Mouse (Mus musculus): ENCODE results near the gene Fermt3. TPM values are rescaled to one million over a fixed set of nuclear protein-coding genes. Genes with fewer than 3 reads are reported as not detected.
A peak's percentile ranks its signal among the peaks of the same experiment; 100 is the strongest.

The Fermt3 gene
- polyA plus RNA-seq, 1 experiment from 2014 or later = 4.0 TPM

GRCm38 (mm10) chr19:7014481-7015135 is 4.7 kb downstream of the Fermt3 start:
- Histone ChIP-seq H3K4me3 (ENCODE audit: low read length) (no peak overlapping the region), H3K27ac (ENCODE audit: low read depth, low read length) (no peak overlapping the region), H3K27me3 (replicated peaks; ENCODE audit: control insufficient read depth, insufficient read depth, low read length) (no peaks in the 10 kb centered on the region), H3K9ac (ENCODE audit: low read depth, low read length) (no peak overlapping the region), H3K9me3 (ENCODE audit: control insufficient read depth, low read length) (no peaks in the 10 kb centered on the region), H3K4me2 (ENCODE audit: low read length) (no peak overlapping the region), H3K4me1 (ENCODE audit: control insufficient read depth, insufficient read depth, low read depth, low read length) (no peaks in the 10 kb centered on the region), H3K36me3 (ENCODE audit: control insufficient read depth, insufficient read depth, low read length) (no peaks in the 10 kb centered on the region; the same call in 1 of the 2 replicates)
- 89% methylated on average over 17 of the region's 20 CpGs for whole genome bisulfite sequencing
- no peak for ATAC-seq

GRCm38 (mm10) chr19:7013984-7014383 is 5.3 kb downstream of the Fermt3 start:
- 90% methylated on average over 9 of the region's 9 CpGs for WGBS
- ATAC-seq = no peak
- Histone ChIP-seq H3K27me3 (replicated peaks; ENCODE audit: control insufficient read depth, insufficient read depth, low read length) (no peaks in the 10 kb centered on the region), H3K27ac (ENCODE audit: low read depth, low read length) (no peak overlapping the region), H3K4me1 (ENCODE audit: control insufficient read depth, insufficient read depth, low read depth, low read length) (no peaks in the 10 kb centered on the region), H3K4me3 (ENCODE audit: low read length) (no peak overlapping the region), H3K9me3 (ENCODE audit: control insufficient read depth, low read length) (no peaks in the 10 kb centered on the region), H3K36me3 (ENCODE audit: control insufficient read depth, insufficient read depth, low read length) (no peaks in the 10 kb centered on the region; the same call in 1 of the 2 replicates), H3K9ac (ENCODE audit: low read depth, low read length) (no peak overlapping the region), H3K4me2 (ENCODE audit: low read length) (no peak overlapping the region)

GRCm38 (mm10) chr19:7012426-7012825 is 6.8 kb downstream of the Fermt3 start:
- no peak for ATAC-seq
- Histone ChIP-seq H3K4me1 (ENCODE audit: control insufficient read depth, insufficient read depth, low read depth, low read length) (no peaks in the 10 kb centered on the region), H3K27me3 (replicated peaks; ENCODE audit: control insufficient read depth, insufficient read depth, low read length) (no peaks in the 10 kb centered on the region), H3K9ac (ENCODE audit: low read depth, low read length) (no peak overlapping the region), H3K4me3 (ENCODE audit: low read length) (no peak overlapping the region), H3K4me2 (ENCODE audit: low read length) (no peak overlapping the region), H3K27ac (ENCODE audit: low read depth, low read length) (no peak overlapping the region), H3K9me3 (ENCODE audit: control insufficient read depth, low read length) (no peaks in the 10 kb centered on the region), H3K36me3 (ENCODE audit: control insufficient read depth, insufficient read depth, low read length) (no peaks in the 10 kb centered on the region)
- WGBS = 84% methylated on average over 4 of the region's 4 CpGs

- Histone ChIP-seq H3K4me1 (ENCODE audit: control insufficient read depth, insufficient read depth, low read depth, low read length) (no peaks in the 10 kb centered on the region), H3K9me3 (ENCODE audit: control insufficient read depth, low read length) (no peaks in the 10 kb centered on the region), H3K4me2 (ENCODE audit: low read length) (no peak overlapping the region), H3K27ac (ENCODE audit: low read depth, low read length) (no peak overlapping the region), H3K36me3 (ENCODE audit: control insufficient read depth, insufficient read depth, low read length) (no peaks in the 10 kb centered on the region), H3K27me3 (replicated peaks; ENCODE audit: control insufficient read depth, insufficient read depth, low read length) (no peaks in the 10 kb centered on the region), H3K4me3 (ENCODE audit: low read length) (no peak overlapping the region), H3K9ac (ENCODE audit: low read depth, low read length) (no peak overlapping the region)
- WGBS = 87% methylated on average over 9 of the region's 9 CpGs
- ATAC-seq = no peak
Observed at GRCm38 (mm10) chr19:7006892-7007593, 12.2 kb downstream of the Fermt3 start.

- H3K9me3 ChIP-seq (ENCODE audit: control insufficient read depth, low read length) = no peaks in the 10 kb centered on the region
- WGBS = 97% methylated on average over 19 of the region's 19 CpGs
- H3K4me3 ChIP-seq (ENCODE audit: low read length) = no peak overlapping the region
- no peak overlapping the region for H3K4me2 ChIP-seq (ENCODE audit: low read length)
- no peak for ATAC-seq
- H3K27ac ChIP-seq (ENCODE audit: low read depth, low read length) = no peak overlapping the region
- H3K36me3 ChIP-seq (ENCODE audit: control insufficient read depth, insufficient read depth, low read length) = peaks cover 16% of the 10 kb centered on the region
- no peak overlapping the region for H3K9ac ChIP-seq (ENCODE audit: low read depth, low read length)
- H3K27me3 ChIP-seq (replicated peaks; ENCODE audit: control insufficient read depth, insufficient read depth, low read length) = no peaks in the 10 kb centered on the region
- H3K4me1 ChIP-seq (ENCODE audit: control insufficient read depth, insufficient read depth, low read depth, low read length) = peaks cover 23% of the 10 kb centered on the region
Observed at GRCm38 (mm10) chr19:6999360-7000063, 19.8 kb downstream of the Fermt3 start.

GRCm38 (mm10) chr19:6997721-6998290 is 21.5 kb downstream of the Fermt3 start:
- no peak for ATAC-seq
- H3K4me1 ChIP-seq (ENCODE audit: control insufficient read depth, insufficient read depth, low read depth, low read length) = peaks cover 29% of the 10 kb centered on the region
- no peak overlapping the region for H3K9ac ChIP-seq (ENCODE audit: low read depth, low read length)
- H3K36me3 ChIP-seq (ENCODE audit: control insufficient read depth, insufficient read depth, low read length) = peaks cover 16% of the 10 kb centered on the region
- no peak overlapping the region for H3K27ac ChIP-seq (ENCODE audit: low read depth, low read length)
- 79% methylated on average over 9 of the region's 9 CpGs for WGBS
- no peak overlapping the region for H3K4me2 ChIP-seq (ENCODE audit: low read length)
- H3K9me3 ChIP-seq (ENCODE audit: control insufficient read depth, low read length) = no peaks in the 10 kb centered on the region
- H3K27me3 ChIP-seq (replicated peaks; ENCODE audit: control insufficient read depth, insufficient read depth, low read length) = no peaks in the 10 kb centered on the region
- no peak overlapping the region for H3K4me3 ChIP-seq (ENCODE audit: low read length)

- H3K36me3 ChIP-seq (ENCODE audit: control insufficient read depth, insufficient read depth, low read length) = peaks cover 16% of the 10 kb centered on the region
- H3K4me2 ChIP-seq (ENCODE audit: low read length) = peak within 1 kb of the TSS; percentile 75
- H3K9ac ChIP-seq (ENCODE audit: low read depth, low read length) = peak within 1 kb of the TSS; percentile 83
- ATAC-seq = peak; percentile 81
- WGBS = under 1% methylated on average over 24 of the region's 24 CpGs
- peaks cover 35% of the 10 kb centered on the region for H3K4me1 ChIP-seq (ENCODE audit: control insufficient read depth, insufficient read depth, low read depth, low read length)
- H3K27ac ChIP-seq (ENCODE audit: low read depth, low read length) = peak within 1 kb of the TSS; percentile 71
- no peaks in the 10 kb centered on the region for H3K27me3 ChIP-seq (replicated peaks; ENCODE audit: control insufficient read depth, insufficient read depth, low read length)
- no peaks in the 10 kb centered on the region for H3K9me3 ChIP-seq (ENCODE audit: control insufficient read depth, low read length)
- H3K4me3 ChIP-seq (ENCODE audit: low read length) = peak within 1 kb of the TSS; percentile 69
Observed at GRCm38 (mm10) chr19:6996006-6996405, 23.3 kb downstream of the Fermt3 start, which contains the start of the genes Nudt22 and Trpt1. Nudt22 (minus strand) TSS chr19:6996117. Trpt1 (plus strand) TSS chr19:6996131.

- Histone ChIP-seq H3K4me1 (ENCODE audit: control insufficient read depth, insufficient read depth, low read depth, low read length) (peaks cover 35% of the 10 kb centered on the region), H3K4me3 (ENCODE audit: low read length) (peak overlapping the region; percentile 69), H3K27ac (ENCODE audit: low read depth, low read length) (peak overlapping the region; percentile 39; the same call in 1 of the 2 replicates)
Observed at GRCm38 (mm10) chr19:6995255-6995991, 23.8 kb downstream of the Fermt3 start.

More at GRCm38 (mm10) chr19:6995255-6995991, 23.8 kb downstream of the Fermt3 start:
- Histone ChIP-seq H3K27me3 (replicated peaks; ENCODE audit: control insufficient read depth, insufficient read depth, low read length) (no peaks in the 10 kb centered on the region), H3K4me2 (ENCODE audit: low read length) (peak overlapping the region; percentile 75), H3K9me3 (ENCODE audit: control insufficient read depth, low read length) (no peaks in the 10 kb centered on the region), H3K36me3 (ENCODE audit: control insufficient read depth, insufficient read depth, low read length) (peaks cover 16% of the 10 kb centered on the region), H3K9ac (ENCODE audit: low read depth, low read length) (peak overlapping the region; percentile 83)
- WGBS = 45% methylated on average over 21 of the region's 21 CpGs
- no peak for ATAC-seq
